In genomic region chr12:111494931-111495330, GRCm38 (mm10) we compare ENCODE assay signal across 17 mouse cellular contexts. TPM values are rescaled to one million over a fixed set of nuclear protein-coding genes. Genes with fewer than 3 reads are reported as not detected.
"Had no signal": no experiment of that assay in that cellular context is flagged by ENCODE, and none has a peak within 500 bp of the region (broad histone marks: within the 10 kb centered on the region; RNA-seq: fewer than 3 reads in every experiment).

No protein-coding gene starts in this region.

- H3K9ac ChIP-seq: neural tube, embryonic 15.5 days; stomach, embryonic 15.5 days had no signal

- H3K27ac ChIP-seq: neural tube, embryonic 15.5 days; stomach, embryonic 15.5 days; stomach, postnatal 0 days had no signal

- H3K9me3 ChIP-seq: neural tube, embryonic 15.5 days; stomach, embryonic 15.5 days had no signal

- DNase-seq: retina, postnatal 1 day; right cerebral cortex, adult 18-20 months; right cerebral cortex, postnatal 14 days; right cerebral cortex, postnatal 25 days; right cerebral cortex, postnatal 4 days; spleen, adult 18-20 months; thymus, adult 18-20 months; thymus, adult 2 months; thymus, postnatal 14 days; thymus, postnatal 25 days; thymus, postnatal 36 days; thymus, postnatal 4 days had no signal

- H3K4me2 ChIP-seq: neural tube, embryonic 15.5 days; stomach, embryonic 15.5 days had no signal

- H3K4me3 ChIP-seq: neural tube, embryonic 15.5 days; stomach, embryonic 15.5 days had no signal

- H3K36me3 ChIP-seq: neural tube, embryonic 15.5 days; stomach, embryonic 15.5 days had no signal

- H3K4me1 ChIP-seq: neural tube, embryonic 15.5 days; stomach, embryonic 15.5 days had no signal

- H3K27me3 ChIP-seq: neural tube, embryonic 15.5 days; stomach, embryonic 15.5 days had no signal

RNA-seq across cellular contexts. Expression of gene Gm266, which starts 9.3 kb away (rescaled TPM):
- total RNA-seq: neutrophil, adult 5-6 weeks had no signal

RNA-seq across cellular contexts. Expression of gene Tnfaip2, which starts 52.7 kb away (rescaled TPM):
- polyA plus RNA-seq: neural tube, embryonic 14.5 days had no signal
